In genomic region chr10:93471415-93471814, GRCm38 (mm10) we compare ENCODE assay signal across 8 mouse cellular contexts. TPM values are rescaled to one million over a fixed set of nuclear protein-coding genes. Genes with fewer than 3 reads are reported as not detected.
DNase-seq lines count a peak whose midpoint lies in the region; ATAC-seq and TF ChIP-seq lines count a peak whose summit lies in the region.

No protein-coding gene starts in this region.

- H3K36me3 ChIP-seq in hindbrain, embryonic 10.5 days, result peaks cover 88% of the 10 kb centered on the region
- peaks cover 62% of the 10 kb centered on the region for H3K36me3 ChIP-seq in hindbrain, embryonic 12.5 days
- H3K36me3 ChIP-seq in limb, embryonic 10.5 days, result peaks cover 94% of the 10 kb centered on the region
- peaks cover 44% of the 10 kb centered on the region for H3K36me3 ChIP-seq in midbrain, postnatal 0 days (ENCODE audit: insufficient read depth, low read length)

- no peaks in the 10 kb centered on the region for H3K4me1 ChIP-seq in hindbrain, embryonic 10.5 days (replicated peaks)
- no peaks in the 10 kb centered on the region for H3K4me1 ChIP-seq in hindbrain, embryonic 12.5 days
- no peaks in the 10 kb centered on the region for H3K4me1 ChIP-seq in limb, embryonic 10.5 days
- H3K4me1 ChIP-seq in midbrain, postnatal 0 days (ENCODE audit: insufficient read depth, low read length), result no peaks in the 10 kb centered on the region

- no peak overlapping the region for H3K4me2 ChIP-seq in hindbrain, embryonic 12.5 days (replicated peaks)
- no peak overlapping the region for H3K4me2 ChIP-seq in midbrain, postnatal 0 days (ENCODE audit: low read depth, low read length, poor library complexity, severe bottlenecking)

- H3K9ac ChIP-seq in hindbrain, embryonic 12.5 days, result no peak overlapping the region
- no peak overlapping the region for H3K9ac ChIP-seq in midbrain, postnatal 0 days (replicated peaks; ENCODE audit: low read length, poor library complexity, severe bottlenecking)

- ATAC-seq in hindbrain, embryonic 12.5 days (ENCODE audit: low FRiP score), result no peak
- peak; percentile 58 for ATAC-seq in midbrain, postnatal 0 days (ENCODE audit: low FRiP score)

- no peaks in the 10 kb centered on the region for H3K27me3 ChIP-seq in hindbrain, embryonic 10.5 days (ENCODE audit: insufficient read depth, poor library complexity, severe bottlenecking)
- H3K27me3 ChIP-seq in hindbrain, embryonic 12.5 days, result no peaks in the 10 kb centered on the region
- no peaks in the 10 kb centered on the region for H3K27me3 ChIP-seq in limb, embryonic 10.5 days (ENCODE audit: low read depth, poor library complexity, severe bottlenecking)
- H3K27me3 ChIP-seq in midbrain, postnatal 0 days (ENCODE audit: insufficient read depth, low read length), result no peaks in the 10 kb centered on the region

- H3K4me3 ChIP-seq in hindbrain, embryonic 10.5 days, result no peak overlapping the region
- no peak overlapping the region for H3K4me3 ChIP-seq in hindbrain, embryonic 12.5 days
- no peak overlapping the region for H3K4me3 ChIP-seq in limb, embryonic 10.5 days
- H3K4me3 ChIP-seq in midbrain, postnatal 0 days (ENCODE audit: low read depth, low read length), result no peak overlapping the region

- peak; percentile 96 for TF ChIP-seq CTCF in midbrain, postnatal 0 days (IDR thresholded peaks at IDR 0.05)

- DNase-seq in hindbrain, embryonic 10.5 days (ENCODE audit: low spot score), result peak; percentile 79
- peak; percentile 85 to 86 for DNase-seq in cerebellum, postnatal 36 days
- DNase-seq in gastrocnemius, adult 8-10 months (ENCODE audit: low spot score in 2 of 2), result peak; percentile 57 to 65
- DNase-seq in kidney, adult 18-20 months, result peak; percentile 84
- peak; percentile 86 for DNase-seq in limb, embryonic 10.5 days (ENCODE audit: low spot score)
- peak; percentile 91 for DNase-seq in midbrain, postnatal 0 days (ENCODE audit: low spot score)
- peak; percentile 83 to 94 for DNase-seq in spleen, postnatal 4 days (ENCODE audit: low spot score in 2 of 2)

- H3K9me3 ChIP-seq in hindbrain, embryonic 10.5 days, result no peaks in the 10 kb centered on the region
- H3K9me3 ChIP-seq in hindbrain, embryonic 12.5 days (replicated peaks), result no peaks in the 10 kb centered on the region
- H3K9me3 ChIP-seq in limb, embryonic 10.5 days (replicated peaks), result no peaks in the 10 kb centered on the region
- H3K9me3 ChIP-seq in midbrain, postnatal 0 days (ENCODE audit: low read length), result no peaks in the 10 kb centered on the region

- H3K27ac ChIP-seq in hindbrain, embryonic 10.5 days, result no peak overlapping the region
- no peak overlapping the region for H3K27ac ChIP-seq in hindbrain, embryonic 12.5 days
- H3K27ac ChIP-seq in limb, embryonic 10.5 days, result no peak overlapping the region
- H3K27ac ChIP-seq in midbrain, postnatal 0 days (ENCODE audit: low read depth, low read length), result no peak overlapping the region

- WGBS in hindbrain, embryonic 10.5 days, result 55% methylated on average over 11 of the region's 11 CpGs
- 57% methylated on average over 11 of the region's 11 CpGs for WGBS in hindbrain, embryonic 12.5 days
- 65% methylated on average over 11 of the region's 11 CpGs for WGBS in limb, embryonic 10.5 days
- WGBS in midbrain, postnatal 0 days, result 43% methylated on average over 11 of the region's 11 CpGs

RNA-seq across cellular contexts. Expression of gene Hal, which starts 17.2 kb away (rescaled TPM):
- 0.12 and 0.17 TPM in 2 replicates for polyA plus RNA-seq in hindbrain, embryonic 10.5 days (2016; fragmentation: Nextera tagmentation; extraction: Ambion mirVana)
- polyA plus RNA-seq in hindbrain, embryonic 12.5 days (2016; fragmentation: Nextera tagmentation; extraction: Ambion mirVana), result 0.10 TPM in 1 of 2 replicates, not detected in the other
- under 1 TPM in 2 of 4 experiments, not detected in 2; 0.13 to 0.51 TPM for total RNA-seq in gastrocnemius, adult 8-10 months (2022)
- polyA plus RNA-seq in limb, embryonic 10.5 days (2016; fragmentation: Nextera tagmentation; extraction: Ambion mirVana), result 0.04 and 0.48 TPM in 2 replicates
- 0.14 and 0.49 TPM in 2 replicates for total RNA-seq in midbrain, postnatal 0 days (2014; rRNA removed)
- polyA plus RNA-seq in midbrain, postnatal 0 days (2015; fragmentation: Nextera tagmentation; extraction: Ambion mirVana), result 0.20 and 0.33 TPM in 2 replicates

RNA-seq across cellular contexts. Expression of gene Lta4h, which starts 18.2 kb away (rescaled TPM):
- 151 and 155 TPM in 2 replicates for polyA plus RNA-seq in hindbrain, embryonic 10.5 days (2016; fragmentation: Nextera tagmentation; extraction: Ambion mirVana)
- 144 and 147 TPM in 2 replicates for polyA plus RNA-seq in hindbrain, embryonic 12.5 days (2016; fragmentation: Nextera tagmentation; extraction: Ambion mirVana)
- 10 to 100 TPM; 22.4 to 27.2 (median 26.6) TPM for total RNA-seq in gastrocnemius, adult 8-10 months (2022)
- 147 and 157 TPM in 2 replicates for polyA plus RNA-seq in limb, embryonic 10.5 days (2016; fragmentation: Nextera tagmentation; extraction: Ambion mirVana)
- total RNA-seq in midbrain, postnatal 0 days (2014; rRNA removed), result 56.2 and 65.8 TPM in 2 replicates
- 85.1 and 93.8 TPM in 2 replicates for polyA plus RNA-seq in midbrain, postnatal 0 days (2015; fragmentation: Nextera tagmentation; extraction: Ambion mirVana)
